Mouse (Mus musculus) adrenal gland, adult 2 months (tissue): ENCODE measurements around the gene Pparg. TPM values are rescaled to one million over a fixed set of nuclear protein-coding genes. Genes with fewer than 3 reads are reported as not detected.

Source experiments
- DNase-seq: peaks from one replicate; pipeline ENCODE4 v3.0.0; 2021
- polyA plus RNA-seq: library from polyadenylated mRNA; depleted of rRNA; stranded (reverse); fragments of >200 nt; gene quantifications from 2 replicates; pipeline ENCODE4 v1.2.3, GENCODE M21; 2012; rRNA removed
- total RNA-seq, 2 experiments: library from RNA; stranded (reverse); gene quantifications; 2 replicates each; pipeline ENCODE4 v1.2.3; 2021

Gene Pparg
- total and polyA plus RNA-seq, 3 experiments = 16.3 to 86.1 (median 77.8) TPM

DNA sequence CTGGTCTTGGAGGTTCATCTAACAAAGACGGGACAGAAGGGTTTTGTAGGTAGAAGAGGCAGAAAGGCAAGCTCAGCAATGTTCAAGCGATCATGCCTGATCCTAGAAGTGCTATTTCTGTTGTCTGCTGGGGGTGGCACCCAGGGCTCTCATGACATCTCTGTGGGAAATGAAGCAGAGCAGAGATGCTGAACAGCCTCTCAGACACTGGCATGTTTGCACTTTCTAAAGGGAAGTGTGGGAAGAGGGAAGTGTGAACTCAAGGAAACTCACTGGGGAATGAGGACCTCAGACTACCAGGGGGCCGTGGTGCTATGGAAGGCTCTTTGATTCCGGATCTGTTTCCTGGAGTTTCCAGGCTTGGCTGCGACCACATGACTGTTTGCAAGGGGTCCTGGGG is 144.2 kb downstream of the Pparg start:
- no peak for DNase-seq

DNA sequence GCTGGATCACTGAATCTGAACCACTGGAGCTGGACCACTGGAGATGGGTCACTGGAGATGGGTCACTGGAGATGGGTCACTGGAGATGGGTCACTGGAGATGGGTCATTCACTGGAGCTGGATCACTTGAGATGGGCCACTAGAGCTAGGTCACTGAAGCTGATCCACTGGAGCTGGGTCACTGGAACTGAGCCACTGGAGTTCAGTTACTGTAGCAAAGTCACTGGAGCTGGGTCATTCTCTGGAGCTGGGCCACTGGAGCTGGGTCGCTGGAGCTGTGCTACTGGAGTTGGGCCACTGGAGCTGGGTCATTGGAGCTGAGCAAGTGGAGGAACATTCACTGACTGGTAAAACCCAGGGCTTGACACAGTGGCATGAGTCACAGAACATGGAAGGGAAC is 145.7 kb downstream of the Pparg start:
- DNase-seq = no peak

DNA sequence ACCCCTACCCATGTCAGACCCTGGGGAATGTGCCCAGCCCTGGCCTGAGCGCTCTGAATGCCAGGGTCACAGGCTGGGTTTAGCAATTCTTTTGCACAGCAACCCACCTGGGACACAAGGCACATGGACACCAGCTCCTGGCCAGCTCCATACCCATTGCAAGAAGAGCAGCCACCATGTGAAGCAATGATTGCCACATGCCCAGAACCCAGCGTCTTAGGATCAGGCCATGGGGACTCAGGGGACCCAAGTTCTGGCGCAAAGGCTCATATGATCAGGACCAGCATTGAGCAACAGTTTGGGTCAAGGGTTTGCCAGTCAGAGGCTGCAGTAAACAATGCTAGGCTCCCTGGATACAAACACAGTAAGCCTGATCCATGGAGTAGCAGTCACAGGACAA is 150.7 kb downstream of the Pparg start:
- DNase-seq = peak; percentile 58

- no peak for DNase-seq
Observed at GRCm38 (mm10) chr6:115513207-115513606, 152.5 kb downstream of the Pparg start.

DNA sequence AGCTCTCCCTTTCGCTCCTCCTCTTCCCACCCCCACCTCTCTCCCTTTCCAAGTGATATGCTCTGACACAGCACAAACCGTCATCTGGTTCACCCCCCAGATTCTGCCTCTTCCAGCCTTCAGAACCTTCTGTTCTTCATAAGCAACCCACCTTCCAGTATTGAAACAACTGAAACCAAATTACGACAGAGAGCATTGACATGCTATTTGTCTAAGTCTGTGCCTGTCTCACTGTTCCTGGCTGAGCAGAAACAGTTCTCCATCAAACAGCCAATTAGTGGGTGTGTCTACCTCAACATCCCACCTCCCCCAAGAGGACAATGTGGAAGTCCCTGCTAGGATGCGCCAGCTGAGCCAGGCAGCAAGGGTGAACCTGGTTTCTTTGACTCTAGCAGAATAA is 157.2 kb downstream of the Pparg start:
- no peak for DNase-seq

DNA sequence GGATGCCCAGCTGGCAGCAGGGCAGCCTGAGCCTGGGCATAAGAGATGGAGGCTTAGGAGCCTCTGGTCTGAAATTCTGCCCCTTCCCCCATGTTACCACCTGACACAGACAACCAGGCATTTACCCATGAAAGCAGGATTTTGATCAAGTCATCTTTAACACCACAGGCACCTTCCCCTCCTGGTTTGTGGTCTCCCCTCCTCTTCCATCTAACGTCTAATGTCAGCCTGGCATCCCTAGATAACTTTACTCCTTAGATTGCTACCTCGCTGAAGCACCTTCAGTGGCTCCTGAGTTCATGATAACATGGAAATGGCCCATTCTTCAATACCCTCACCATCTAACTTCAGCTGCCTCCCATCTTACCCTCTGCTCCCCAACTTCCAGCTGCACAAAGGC is 157.6 kb downstream of the Pparg start:
- DNase-seq = no peak

DNA sequence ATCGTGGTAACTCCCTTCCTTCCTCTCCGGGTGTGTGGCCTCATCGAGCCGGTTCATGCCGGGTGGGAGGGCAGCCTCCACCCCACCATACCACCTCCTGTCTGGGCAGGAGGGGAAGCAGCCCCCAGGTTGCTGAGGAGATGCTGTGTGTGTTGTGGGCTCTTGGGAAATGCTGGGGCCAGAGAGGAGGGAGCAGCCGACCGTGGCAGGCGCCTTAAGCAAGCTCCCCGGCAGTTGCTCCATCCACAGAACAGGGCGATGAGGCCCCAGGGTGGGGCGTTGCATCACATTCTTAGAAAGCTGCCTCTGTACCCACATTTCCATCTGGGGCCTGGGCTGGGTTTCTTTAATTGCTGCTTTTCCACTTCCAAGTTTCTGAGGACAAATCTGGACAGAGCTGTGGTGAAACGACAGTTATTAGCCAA is 158.5 kb downstream of the Pparg start:
- peak; percentile 75 for DNase-seq

- DNase-seq = no peak
Observed at GRCm38 (mm10) chr6:115521923-115522322, 161.2 kb downstream of the Pparg start.

- DNase-seq = no peak
Observed at GRCm38 (mm10) chr6:115522691-115523146, 162.0 kb downstream of the Pparg start.

DNA sequence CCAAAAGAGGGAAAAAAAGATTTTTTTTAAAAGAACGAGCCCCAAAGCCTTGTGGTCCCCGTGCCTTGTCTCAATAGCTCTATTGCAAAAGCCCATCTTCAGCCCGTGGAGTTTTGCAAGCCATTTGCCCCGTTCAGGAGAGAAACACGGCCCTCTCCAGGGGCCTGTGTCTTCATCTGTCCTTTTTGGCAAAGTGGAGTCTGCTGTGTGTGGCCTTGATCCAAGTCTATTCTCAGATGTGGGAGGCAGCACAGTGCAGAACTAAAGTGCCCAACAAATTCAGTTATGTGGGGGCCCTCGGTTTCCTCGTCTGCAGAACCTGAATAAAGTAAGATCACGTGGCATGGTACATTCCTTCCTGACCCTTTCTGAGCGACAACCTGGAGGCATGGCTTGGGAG is 162.4 kb downstream of the Pparg start:
- peak; percentile 67 for DNase-seq

DNA sequence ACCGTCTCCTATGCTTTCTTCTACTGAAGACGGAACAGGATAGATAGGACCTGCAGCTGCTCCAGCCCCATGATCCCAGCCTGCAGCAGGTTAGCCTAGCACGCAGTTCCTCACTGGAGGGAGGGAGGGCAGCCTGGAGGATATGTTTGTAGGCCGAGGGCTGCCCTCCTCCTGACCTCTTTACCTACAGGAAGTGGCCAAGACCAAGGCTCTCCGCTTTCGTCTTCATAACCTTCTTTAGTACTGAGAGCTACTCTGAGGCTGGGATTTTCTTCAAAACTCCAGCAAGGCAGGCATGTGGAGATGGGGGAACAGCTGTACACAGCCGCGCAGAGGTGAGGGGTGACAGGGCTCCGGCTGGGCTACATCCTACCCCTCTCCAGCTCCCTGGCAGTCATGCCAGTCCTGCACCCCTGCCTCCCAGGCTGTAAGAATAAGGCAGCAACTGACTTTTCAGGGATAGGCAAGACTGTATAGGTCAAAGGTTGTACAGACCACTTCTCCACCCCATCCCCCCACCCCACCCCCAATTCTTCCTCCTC is 163.8 kb downstream of the Pparg start:
- no peak for DNase-seq

DNA sequence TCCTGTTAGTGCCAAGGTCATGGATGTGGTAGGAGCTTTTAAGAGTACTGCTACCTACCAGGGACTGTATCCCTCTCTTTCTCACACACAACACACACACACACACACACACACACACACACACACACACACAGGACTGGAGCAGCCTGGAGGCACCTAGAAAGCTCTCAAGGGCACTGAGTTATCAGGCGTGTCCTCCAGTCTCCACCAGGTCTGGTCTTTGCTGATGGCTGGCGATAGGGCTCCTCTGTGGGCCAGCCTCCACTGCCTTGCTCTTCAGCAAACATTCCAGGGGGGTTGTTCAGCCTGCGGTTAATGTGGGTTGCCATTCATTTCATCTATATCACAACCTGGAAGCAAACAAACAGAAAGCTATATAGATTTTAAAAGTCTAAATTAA is 166.7 kb downstream of the Pparg start:
- DNase-seq = no peak

DNA sequence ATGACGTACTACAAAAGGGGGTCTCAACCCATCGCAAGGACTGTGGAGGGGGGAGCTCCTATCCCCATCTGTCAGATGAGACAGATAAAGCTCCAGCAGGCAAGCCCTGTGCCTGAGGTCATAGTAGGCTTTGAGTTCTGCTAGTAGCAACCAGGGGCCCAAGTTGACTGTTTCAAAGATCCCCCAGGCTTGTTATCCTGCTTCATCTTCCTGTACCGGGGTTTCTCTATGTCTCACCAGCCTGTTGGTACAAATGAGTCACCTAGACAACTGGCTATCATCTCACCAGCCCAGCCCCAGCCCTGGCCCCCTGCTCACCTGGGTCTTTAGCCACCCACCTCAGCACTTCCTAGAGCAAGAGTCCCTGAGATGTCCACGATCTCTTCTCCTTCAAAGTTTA is 167.6 kb downstream of the Pparg start:
- no peak for DNase-seq

DNA sequence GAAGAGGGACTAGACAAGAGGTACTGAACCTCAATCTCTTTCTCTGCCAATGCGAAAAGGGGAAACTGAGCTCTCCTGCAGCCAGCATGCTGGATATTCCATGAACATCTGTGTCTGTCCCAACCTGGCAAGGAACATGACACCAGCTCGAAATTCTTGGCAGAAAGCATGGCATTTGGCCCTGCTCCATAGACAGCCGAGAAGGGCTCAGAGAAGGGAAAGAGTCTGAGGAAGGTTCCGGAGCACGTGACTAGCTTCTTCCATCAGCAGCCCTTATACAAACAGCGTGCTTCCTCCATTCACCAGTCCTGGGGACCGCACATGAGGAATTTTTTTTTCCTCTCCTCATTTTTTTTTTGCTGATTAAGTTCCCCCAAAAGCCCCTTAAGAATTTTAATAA is 173.9 kb downstream of the Pparg start:
- DNase-seq = peak; percentile 53

DNA sequence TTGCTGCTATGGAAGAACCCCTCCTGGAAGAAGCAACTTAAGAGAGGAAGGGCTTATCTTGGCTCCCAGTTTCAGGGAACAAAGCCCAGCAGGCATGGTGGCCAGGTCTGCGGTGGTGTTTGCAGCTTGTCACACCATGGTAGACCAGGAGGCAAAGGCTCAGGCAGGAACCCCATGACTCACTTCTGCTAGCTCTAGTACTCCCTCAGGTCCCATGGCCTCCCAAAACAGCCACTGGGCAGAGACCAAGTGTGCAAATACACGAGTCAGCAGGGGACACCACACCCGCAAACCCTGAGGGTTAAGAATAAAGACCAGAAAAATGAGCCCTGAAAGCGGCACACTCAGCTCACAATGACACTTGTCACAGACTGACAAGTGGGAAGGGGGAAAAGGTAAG is 175.4 kb downstream of the Pparg start:
- DNase-seq = no peak

- peak; percentile 76 for DNase-seq
Observed at GRCm38 (mm10) chr6:115538645-115539429, 178.1 kb downstream of the Pparg start.

Other genes with a start within 250 kb of the Pparg start
- 10 to 100 TPM; 14.0 to 26.4 TPM for gene Syn2, start 226.0 kb upstream of the Pparg start, total RNA-seq
- 17.9 and 38.7 TPM in 2 replicates for gene Syn2, start 226.0 kb upstream of the Pparg start, polyA plus RNA-seq
- not detected for gene Gm17482, start 133.6 kb upstream of the Pparg start, total RNA-seq
- gene Gm17482, start 133.6 kb upstream of the Pparg start, polyA plus RNA-seq = not detected in 2 replicates
- gene Timp4, start 108.7 kb upstream of the Pparg start, total RNA-seq = 1 to 10 TPM; 4.4 to 7.1 TPM
- gene Timp4, start 108.7 kb upstream of the Pparg start, polyA plus RNA-seq = 23.6 and 30.8 TPM in 2 replicates
- gene Tsen2, start 183.7 kb downstream of the Pparg start, total RNA-seq = 10 to 100 TPM in 1 of 2 experiments, 1 to 10 TPM in 1; 8.0 to 13.8 TPM
- 3.1 and 3.2 TPM in 2 replicates for gene Tsen2, start 183.7 kb downstream of the Pparg start, polyA plus RNA-seq
- gene Mkrn2os, start 231.6 kb downstream of the Pparg start, total RNA-seq = not detected
- gene Mkrn2os, start 231.6 kb downstream of the Pparg start, polyA plus RNA-seq = 0.10 TPM in 1 of 2 replicates, not detected in the other
- gene Mkrn2, start 241.0 kb downstream of the Pparg start, total RNA-seq = 10 to 100 TPM; 45.4 to 53.8 TPM
- gene Mkrn2, start 241.0 kb downstream of the Pparg start, polyA plus RNA-seq = 174 and 225 TPM in 2 replicates